Mouse (Mus musculus) spleen, adult 12 weeks (tissue): ENCODE measurements around the gene Fancd2os.
A peak's percentile ranks its signal among the peaks of the same experiment; 100 is the strongest.

Source experiments
- DNase-seq: peaks from one replicate; pipeline ENCODE4 v3.0.0; 2022; ENCODE audit warnings: low spot score

The Fancd2os gene

DNA sequence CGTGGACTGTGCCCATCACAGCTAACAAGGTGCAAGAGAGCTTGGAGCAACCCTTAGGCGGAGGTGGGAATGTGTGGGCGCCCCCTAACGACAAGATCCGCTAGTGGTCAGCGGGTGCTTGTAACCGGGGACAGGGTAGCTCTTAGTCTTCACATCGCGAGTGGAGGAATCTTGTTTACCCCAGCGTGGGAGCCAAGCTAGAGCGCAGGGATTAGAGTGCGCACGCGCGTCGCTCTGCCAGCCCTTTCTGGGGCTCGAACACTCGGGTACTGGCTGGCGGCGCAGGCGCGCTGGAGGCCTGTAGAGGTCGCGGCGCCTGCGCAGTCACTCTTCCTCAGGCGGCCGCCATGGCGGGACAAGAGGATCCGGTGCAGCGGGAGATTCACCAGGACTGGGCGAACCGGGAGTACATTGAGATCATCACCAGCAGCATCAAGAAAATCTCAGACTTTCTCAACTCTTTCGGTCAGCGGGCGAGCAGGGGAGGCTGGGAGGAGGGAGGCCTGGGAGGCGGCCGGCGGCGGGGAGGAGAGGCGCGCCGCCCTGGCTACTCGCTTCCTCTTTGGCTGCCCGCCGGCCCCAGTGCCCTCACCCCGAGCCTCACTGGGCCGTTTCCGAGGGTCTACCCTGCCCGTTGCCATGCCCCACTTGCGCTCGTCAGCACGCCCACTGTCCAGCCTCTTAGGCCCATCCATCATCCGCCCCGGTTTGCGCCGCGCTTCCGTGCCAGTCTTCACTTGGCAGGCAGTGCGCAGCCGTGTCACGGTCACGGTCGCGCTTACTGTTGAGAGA, 4.1 kb upstream of the Fancd2os start, which contains the start of gene Brk1:
Brk1 (plus strand) TSS at position 341 of the 792 bp plus-strand sequence.
- peak; percentile 78 for DNase-seq

GRCm38 (mm10) chr6:113603993-113604392, 3.5 kb upstream of the Fancd2os start:
- no peak for DNase-seq

GRCm38 (mm10) chr6:113602821-113603220, 2.3 kb upstream of the Fancd2os start:
- DNase-seq, result no peak

DNA sequence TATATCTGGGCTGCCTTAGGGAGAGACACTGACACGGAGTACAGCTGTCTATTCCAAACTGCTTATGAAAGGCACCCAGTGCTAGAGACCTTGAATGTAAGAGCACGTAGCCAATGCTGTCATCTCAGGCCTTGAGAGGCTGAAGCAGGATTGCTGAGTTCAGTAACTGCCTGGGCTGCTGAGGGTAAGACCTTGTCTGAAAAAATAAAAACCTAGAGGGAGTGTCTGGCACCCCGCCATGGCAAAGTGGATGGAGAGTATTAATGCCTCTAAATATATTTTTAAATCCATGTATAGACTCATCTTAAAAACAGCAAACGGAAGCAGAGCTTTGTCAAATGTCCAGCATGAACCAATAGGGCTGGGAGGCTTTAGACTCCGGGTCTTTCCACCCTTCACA, 682 bp downstream of the Fancd2os start:
- no peak for DNase-seq

DNA sequence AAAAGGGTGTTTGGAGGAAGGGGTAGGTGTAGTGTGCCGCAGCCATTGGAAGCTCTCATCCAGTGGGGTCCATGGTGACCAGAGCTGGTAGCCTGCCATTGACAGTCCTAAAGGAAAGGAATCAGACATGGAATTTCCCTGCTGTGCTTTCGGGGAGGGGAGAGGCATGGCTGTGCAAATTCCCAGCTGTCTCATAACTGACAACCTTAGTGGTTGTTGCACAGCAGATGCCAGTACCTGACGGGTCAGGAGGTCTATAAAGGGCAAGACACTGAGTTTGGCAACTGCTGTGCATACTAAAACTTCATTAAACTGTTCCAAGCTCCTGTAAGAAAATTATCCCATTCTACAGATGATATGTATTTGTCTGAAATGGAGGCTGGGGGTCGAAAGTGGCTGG, 2.6 kb downstream of the Fancd2os start:
- DNase-seq, result no peak

DNA sequence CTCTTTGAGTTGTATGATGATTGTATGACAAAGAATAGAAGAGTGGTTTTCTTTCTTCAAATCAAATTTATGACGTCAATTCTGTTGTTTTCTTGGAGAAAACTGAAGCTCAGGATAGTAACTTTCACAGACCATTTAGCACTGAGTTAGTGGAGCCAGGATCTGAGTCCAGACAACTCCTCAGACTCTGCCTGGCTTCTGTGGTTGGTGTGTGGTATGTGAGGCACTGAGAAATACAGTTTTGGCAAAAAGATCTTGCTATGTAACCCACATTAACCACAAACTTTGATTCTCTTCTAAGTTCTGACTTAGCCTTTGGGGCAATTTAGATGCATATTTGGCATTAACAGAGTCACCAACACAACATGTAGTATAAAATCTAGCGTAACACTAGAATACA, 7.9 kb downstream of the Fancd2os start:
- no peak for DNase-seq

DNA sequence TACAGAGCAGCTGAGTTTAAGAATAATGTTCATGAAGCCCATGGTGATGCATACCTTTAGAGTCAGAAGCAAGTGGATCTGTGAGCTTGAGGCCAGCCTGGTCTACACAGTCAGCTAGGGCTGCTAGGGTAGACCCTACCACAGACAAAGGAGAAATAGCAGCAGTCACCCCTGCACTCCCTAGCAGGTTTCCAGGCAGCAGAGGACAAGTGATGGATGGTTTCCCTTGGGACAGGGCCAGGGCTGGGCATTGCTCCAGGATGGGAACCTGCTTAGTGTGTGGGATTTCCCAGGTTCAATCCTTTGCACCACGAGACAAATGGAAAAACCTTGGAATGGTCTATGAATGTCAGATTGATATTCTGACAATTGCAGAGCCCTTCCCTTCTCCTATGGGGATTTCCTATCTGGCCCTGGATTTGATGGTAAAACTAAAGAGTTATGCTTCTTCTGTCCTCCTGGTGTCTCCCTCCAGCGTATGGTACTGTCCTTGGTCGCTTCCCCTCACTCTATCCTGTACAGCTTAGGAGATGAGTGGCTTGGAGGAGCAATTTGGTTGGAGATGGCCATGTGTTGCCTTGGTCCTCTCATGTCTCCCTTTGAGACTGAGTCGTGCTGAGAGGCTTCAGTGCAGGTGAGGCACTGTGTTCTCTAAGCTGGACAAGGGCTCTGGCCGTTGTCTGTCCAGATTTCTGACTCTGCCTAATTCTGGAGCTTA, 13.9 kb downstream of the Fancd2os start:
- DNase-seq, result no peak

DNA sequence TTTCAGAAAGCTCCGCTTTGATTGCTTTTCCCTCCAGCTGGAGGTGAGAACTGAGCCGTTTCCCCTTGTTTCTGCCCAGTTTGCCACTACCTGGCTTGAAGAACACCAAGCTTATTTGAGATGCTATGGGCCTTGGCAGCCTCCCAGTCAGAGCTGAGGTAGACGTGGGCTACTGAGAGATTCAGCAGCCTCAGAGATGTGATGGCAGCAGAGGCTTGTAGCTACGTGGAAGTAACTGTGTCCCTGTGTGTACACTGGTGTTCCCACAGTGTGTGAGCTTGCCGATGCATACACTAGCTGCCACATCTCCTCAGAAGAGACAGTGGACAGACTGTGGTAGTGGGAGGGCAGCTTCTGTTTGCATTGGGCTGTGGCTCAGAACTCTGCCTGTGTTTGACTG, 15.4 kb downstream of the Fancd2os start:
- no peak for DNase-seq

DNA sequence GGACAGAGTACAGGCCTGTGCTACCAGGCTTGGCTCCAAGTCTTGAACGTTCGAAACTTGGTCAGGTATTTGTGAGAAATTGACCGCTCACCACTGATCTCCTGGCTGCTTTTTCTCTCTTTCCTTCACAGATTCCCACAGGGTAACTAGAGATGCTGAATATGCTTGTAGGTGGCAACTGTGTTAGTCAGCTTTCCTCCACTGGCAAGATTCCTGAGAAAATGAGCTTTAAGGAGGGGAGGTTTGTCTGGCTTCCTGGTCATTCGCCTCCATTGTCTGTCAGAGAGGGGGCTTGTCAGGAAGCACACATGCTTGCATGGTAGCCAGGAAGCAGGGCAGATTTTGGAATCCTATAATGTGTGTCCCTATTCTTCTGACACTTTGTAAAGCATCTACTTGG, 17.5 kb downstream of the Fancd2os start:
- no peak for DNase-seq

DNA sequence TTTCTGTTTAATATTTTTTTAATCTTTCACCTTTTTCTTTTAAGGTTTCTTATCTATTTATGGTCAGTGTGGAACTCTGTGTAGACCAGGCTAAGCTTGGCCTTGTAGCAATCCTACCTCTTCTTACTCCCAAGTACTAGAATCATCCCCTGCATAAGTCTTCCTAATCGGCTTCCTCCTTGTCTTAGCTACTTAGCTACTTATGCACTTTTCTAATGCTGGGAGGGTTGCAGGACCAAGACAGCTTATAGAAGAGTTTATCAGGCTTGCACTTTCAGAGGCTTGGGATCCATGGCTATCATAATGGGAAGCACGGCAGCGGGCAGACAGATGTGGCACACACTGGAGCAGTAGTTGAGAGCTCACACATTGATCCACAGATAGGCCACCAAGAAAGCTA, 21.2 kb downstream of the Fancd2os start:
- no peak for DNase-seq

DNA sequence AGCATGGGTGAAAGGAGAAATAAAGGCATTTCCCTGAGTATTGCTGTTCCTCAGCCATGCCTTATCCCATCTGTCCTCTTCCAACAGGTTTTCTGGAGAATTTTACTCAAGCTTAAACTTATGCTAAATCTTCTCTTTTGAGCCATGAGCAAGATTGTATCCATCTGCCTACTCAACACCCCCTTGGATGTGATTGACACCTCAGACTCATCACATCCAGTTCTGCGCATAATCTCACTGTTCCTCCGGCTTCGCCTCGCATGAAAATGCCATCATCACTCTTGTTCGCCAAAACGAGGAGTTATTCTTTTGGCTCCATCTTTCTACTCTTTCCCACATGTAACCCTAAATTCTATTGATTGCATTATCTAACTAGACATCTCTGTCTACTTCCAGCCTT, 24.5 kb downstream of the Fancd2os start:
- no peak for DNase-seq

DNA sequence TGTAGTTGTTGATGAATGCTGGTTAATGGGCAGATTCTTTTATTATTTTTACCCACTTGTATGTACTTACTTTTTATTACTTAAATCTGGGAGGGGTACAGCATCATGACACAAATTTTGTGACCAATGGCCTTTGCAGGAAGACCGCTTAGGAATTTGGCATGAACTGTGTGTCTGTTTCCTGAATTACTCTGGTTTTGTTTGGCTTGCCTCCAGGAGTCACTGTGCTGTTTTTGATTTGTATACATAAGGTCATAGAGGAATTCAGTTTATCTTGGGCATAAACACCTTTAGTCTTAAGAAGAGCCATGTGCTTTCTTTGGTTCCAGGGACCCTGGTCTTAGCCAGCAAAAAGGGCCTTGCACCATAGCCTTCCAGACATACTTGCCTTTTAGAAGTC, 36.0 kb downstream of the Fancd2os start:
- no peak for DNase-seq

GRCm38 (mm10) chr6:113559736-113560135, 40.8 kb downstream of the Fancd2os start:
- no peak for DNase-seq
